Mouse (Mus musculus) cortical plate, adult 2 months (tissue): Measurements from ENCODE around the gene Casz1. TPM values are rescaled to one million over a fixed set of nuclear protein-coding genes. Genes with fewer than 3 reads are reported as not detected.

Source experiments
- H3K27ac ChIP-seq: fragments of 200-500 bp; 2 replicates; pipeline ENCODE4 v1.5.1; 2012; ENCODE audit warnings: low read length, control low read depth, inconsistent platforms; ENCODE audit not compliant: insufficient read depth
- H3K4me1 ChIP-seq: fragments of 200-500 bp; 2 replicates; pipeline ENCODE4 v1.6.1; 2011; ENCODE audit warnings: low read length; ENCODE audit not compliant: control insufficient read depth, insufficient read depth
- H3K4me3 ChIP-seq: fragments of 200-500 bp; 2 replicates; pipeline ENCODE4 v1.5.1; 2011; ENCODE audit warnings: mild to moderate bottlenecking, low read length, control low read depth; ENCODE audit not compliant: insufficient read depth
- CTCF ChIP-seq: fragments of 200-500 bp; IDR thresholded peaks from 2 replicates; pipeline ENCODE4 v1.5.1; 2011; ENCODE audit warnings: mild to moderate bottlenecking, control low read depth, low read length; ENCODE audit not compliant: insufficient read depth; ENCODE audit errors: extremely low read depth
- POLR2A ChIP-seq: fragments of 200-500 bp; IDR thresholded peaks from 2 replicates; pipeline ENCODE4 v1.6.1; 2011; ENCODE audit warnings: mild to moderate bottlenecking, low read length, control low read depth; ENCODE audit not compliant: insufficient read depth; ENCODE audit errors: extremely low read depth
- polyA plus RNA-seq: library from polyadenylated mRNA; depleted of rRNA; stranded (reverse); fragments of >200 nt; gene quantifications from 2 replicates; pipeline ENCODE4 v1.2.3, GENCODE M21; 2012

Casz1 gene
- polyA plus RNA-seq, 1 experiment: 0.69 TPM

DNA sequence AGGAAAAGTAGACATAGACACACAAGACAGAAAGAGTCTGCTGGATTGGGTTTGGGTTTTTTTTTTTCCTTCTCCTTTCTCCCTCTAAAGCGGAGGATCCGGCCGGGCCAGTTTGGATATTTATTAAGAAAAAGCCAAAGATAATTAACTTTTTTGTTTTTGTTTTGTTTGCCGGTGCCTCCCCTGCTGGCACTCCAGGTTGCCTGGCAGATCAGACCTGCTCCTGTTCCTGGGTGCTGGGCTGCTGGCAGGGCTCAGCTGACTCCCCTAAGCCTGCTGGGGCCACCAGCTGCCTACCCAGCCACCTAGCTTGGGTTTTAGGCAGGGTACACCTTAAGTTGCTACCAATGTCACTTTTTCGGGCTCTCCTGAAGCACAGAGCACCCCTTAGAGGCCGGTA lies 91.9 kb downstream of the Casz1 start:
- Histone ChIP-seq H3K4me1 (no peaks in the 10 kb centered on the region), H3K4me3 (no peak overlapping the region), H3K27ac (no peak overlapping the region)
- TF ChIP-seq POLR2A (no peak), CTCF (no peak)

DNA sequence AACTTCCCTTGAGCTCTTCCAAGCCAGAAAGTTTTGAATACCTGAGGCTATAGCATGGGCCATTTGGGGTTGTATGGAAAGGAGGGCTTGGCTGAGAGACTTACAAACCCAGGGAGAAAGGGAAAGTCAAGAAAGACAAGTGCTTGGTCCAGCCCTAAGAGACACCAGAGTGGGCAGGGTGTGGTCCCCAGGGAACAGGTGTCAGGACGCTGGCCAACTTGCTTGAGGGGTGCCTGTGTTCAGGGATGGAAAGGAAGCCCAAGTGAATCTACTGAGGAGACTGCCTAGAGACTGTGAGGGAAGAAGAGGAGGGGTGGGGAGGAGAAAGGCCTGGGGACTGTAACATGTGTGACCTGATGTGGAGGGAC lies 95.7 kb downstream of the Casz1 start:
- H3K27ac ChIP-seq: no peak overlapping the region
- TF ChIP-seq CTCF: no peak
- TF ChIP-seq POLR2A: no peak
- H3K4me3 ChIP-seq: peak overlapping the region; percentile 45; the same call in 1 of the 2 replicates
- H3K4me1 ChIP-seq: no peaks in the 10 kb centered on the region

DNA sequence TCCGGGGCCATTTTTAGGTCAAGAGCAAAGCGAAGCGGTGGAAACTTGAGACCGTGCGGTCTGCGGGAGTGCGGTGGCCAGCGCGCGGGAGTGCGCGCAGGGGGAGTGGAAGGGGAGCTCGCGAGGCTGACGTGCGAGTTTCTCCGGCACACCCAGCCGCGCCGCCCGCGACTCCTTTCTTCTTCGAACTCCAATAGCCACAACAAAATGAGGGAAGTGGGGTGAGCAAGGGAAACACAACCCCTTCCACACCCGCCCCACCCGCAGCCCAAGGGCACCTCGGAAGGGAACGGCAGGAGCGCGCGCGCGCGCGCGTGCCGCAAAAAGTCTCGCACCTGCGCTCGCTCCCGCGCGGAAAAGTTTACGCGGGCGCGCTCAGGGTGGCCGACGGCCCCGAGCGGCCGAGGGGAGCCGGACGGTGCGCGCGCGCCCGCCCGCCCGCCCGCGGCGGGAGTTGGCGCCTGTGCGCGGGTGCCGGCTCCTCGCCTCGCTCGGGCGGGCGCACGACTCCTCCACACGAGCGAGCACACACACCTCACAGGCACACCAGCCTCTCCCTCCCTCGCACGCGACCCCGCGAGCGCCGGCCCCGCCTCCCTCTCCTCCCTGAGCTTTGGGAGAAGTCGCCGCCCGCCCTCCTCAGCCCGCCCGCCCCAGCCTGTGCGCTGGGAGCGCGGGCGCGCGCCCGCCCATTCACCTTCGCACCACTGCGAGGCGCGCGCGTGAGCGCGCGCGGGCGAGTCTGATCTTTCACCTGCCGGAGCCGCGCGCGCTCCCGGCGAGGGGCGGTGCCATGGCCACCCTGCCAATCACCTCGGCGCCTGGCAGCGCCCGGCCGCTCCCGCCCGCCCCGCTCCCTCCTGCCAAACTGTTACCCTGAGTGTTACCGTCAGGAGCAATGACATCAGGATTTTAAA lies 96.3 kb downstream of the Casz1 start:
- Histone ChIP-seq H3K4me3 (peak overlapping the region; percentile 45), H3K27ac (no peak overlapping the region), H3K4me1 (no peaks in the 10 kb centered on the region)
- TF ChIP-seq POLR2A (no peak), CTCF (no peak)

DNA sequence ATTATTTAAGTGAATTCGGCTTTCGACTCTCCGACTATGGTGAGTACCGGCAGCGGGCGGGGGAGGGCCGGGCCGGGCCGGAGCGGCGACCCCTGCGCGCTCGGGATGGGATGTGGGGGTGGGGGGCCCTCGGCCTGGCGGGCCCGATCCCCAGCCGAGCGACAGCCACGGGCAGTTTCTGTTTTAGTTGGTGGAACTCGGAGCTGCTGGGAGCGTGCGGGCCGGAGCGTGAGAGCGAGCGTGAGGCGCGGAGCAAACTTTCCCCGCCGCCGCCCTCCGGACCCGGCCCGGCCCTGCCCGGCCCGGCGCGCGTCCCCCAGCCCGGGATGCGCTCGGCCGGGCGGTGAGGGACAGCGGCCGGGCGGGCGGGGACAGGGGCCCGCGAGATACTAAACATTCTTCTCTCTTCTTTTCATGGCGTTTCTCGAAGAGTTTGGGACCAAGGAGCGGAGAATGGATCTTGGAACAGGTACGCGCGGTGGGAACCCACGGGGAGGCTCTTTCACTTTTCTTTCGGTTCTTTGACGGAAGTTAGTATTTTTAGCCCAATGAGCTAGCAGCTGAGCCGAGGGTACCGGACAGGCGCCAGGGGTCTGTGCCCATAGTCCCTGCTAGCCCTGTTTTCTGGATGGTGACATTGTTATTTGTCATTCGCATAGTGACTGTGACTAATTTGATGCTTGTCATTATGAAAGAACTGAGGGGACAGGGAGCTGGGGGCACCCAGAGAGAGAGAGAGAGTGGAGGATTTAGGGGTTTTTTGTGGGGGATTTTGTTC lies 97.2 kb downstream of the Casz1 start:
- Histone ChIP-seq H3K27ac (no peak overlapping the region), H3K4me3 (peak overlapping the region; percentile 45), H3K4me1 (no peaks in the 10 kb centered on the region)
- TF ChIP-seq POLR2A (no peak), CTCF (no peak)

DNA sequence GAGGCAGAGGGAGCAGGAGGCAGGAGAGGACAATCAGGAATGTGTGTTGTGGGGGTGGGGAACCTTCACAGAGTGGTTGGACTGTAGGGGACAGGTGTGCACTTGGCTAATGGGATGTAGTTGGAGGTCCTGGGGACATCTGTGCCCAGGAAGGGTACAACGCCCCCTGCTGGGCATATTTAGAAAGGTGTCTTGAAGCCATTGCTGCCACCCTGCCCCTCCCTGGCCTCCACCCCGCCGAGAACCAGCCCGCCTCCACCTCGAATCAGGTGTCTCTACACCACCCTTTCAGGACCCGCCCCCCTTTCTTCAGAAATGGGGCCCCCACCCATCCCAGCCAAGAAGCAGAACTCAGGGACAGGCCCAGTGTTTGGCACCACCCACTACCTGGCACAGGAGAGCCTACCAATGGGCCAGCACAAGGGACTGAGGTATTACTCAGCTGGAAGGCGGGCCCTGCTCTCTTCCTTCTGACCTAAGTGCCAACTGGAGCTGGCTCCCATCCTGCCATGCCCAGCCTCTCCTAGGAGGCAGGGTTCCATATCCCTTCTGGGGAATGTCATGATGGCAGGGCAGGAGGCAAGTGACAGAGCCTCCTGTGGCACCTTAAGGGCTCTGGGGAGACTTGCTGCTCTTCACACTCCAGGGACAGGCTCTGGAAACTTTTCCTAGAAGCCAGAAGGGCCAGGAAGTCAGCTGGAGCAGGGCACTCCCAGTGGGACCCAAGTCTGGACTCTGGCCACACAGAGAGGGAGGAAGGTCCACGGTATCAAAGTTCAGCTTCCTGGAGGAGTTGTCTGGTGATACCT lies 98.9 kb downstream of the Casz1 start:
- no peaks in the 10 kb centered on the region for H3K4me1 ChIP-seq
- no peak overlapping the region for H3K4me3 ChIP-seq
- peak; percentile 32; the same call in 1 of the 2 replicates for TF ChIP-seq CTCF
- no peak for TF ChIP-seq POLR2A
- no peak overlapping the region for H3K27ac ChIP-seq

DNA sequence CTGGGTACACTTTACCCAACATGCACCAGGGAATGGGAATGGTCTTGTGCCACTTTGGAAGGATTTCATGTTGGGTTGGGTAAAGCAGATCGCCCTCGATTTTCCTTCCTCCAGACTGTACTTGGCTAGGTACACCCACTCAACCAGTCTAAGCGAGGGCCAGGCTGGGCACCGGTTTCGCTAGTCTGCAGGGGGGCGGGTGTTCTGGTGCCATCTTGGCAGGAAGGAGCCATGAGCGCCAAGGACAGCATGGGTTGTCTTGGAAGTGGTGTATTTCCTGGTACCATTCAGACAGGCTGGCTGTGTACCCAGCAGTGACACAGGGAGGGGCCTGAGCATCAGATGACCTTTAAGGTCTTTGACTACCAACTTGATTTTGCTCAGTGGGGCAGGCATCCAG lies 101.1 kb downstream of the Casz1 start:
- Histone ChIP-seq H3K27ac (no peak overlapping the region), H3K4me1 (no peaks in the 10 kb centered on the region), H3K4me3 (no peak overlapping the region)
- no peak for TF ChIP-seq CTCF
- no peak for TF ChIP-seq POLR2A

DNA sequence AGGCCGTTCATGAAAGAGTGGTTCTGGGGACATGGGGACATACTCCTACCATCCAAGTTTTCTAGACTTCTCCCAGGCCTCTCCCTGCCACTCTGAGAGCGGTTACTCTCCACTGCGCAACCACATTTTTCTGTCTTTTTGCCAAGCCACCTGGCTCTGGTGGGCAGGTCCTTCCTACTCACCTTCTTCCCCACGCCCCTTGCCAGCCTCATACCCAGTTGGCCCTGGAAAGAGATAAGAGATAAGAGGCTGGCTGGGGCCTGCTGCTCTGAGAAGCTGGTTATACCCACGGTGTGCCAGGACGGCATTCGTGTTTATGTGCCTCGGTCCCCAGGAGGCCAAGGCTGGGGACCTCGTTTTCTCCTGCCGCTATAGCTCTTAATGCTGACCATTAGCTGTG lies 102.6 kb downstream of the Casz1 start:
- H3K4me1 ChIP-seq: no peaks in the 10 kb centered on the region
- no peak overlapping the region for H3K4me3 ChIP-seq
- TF ChIP-seq CTCF (no peak), POLR2A (no peak)
- H3K27ac ChIP-seq: no peak overlapping the region

DNA sequence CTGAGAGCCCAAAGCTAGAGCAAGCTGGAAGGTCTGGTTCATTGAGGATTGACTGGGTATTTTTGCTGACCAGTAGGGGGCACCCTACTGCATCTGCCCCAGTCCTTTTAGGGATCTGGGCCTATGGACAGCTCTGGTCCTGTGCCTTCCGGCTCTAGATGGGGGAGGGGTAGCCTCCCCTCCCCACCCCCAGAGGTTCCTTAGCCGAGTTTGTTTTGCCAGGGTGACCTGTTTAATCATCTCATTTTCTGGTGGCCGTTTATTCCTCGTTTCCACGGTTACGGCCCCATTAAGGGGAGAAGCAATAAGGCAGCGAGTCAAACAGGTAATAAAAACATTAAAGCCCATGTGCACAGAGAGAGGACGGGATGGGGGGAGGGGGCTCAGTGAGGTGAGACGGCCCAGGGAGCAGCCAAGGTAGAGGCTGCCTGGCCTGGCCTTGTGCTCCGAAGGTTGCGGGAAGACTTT lies 104.0 kb downstream of the Casz1 start:
- no peak overlapping the region for H3K4me3 ChIP-seq
- no peak overlapping the region for H3K27ac ChIP-seq
- TF ChIP-seq POLR2A (no peak), CTCF (peak; percentile 43)
- no peaks in the 10 kb centered on the region for H3K4me1 ChIP-seq

DNA sequence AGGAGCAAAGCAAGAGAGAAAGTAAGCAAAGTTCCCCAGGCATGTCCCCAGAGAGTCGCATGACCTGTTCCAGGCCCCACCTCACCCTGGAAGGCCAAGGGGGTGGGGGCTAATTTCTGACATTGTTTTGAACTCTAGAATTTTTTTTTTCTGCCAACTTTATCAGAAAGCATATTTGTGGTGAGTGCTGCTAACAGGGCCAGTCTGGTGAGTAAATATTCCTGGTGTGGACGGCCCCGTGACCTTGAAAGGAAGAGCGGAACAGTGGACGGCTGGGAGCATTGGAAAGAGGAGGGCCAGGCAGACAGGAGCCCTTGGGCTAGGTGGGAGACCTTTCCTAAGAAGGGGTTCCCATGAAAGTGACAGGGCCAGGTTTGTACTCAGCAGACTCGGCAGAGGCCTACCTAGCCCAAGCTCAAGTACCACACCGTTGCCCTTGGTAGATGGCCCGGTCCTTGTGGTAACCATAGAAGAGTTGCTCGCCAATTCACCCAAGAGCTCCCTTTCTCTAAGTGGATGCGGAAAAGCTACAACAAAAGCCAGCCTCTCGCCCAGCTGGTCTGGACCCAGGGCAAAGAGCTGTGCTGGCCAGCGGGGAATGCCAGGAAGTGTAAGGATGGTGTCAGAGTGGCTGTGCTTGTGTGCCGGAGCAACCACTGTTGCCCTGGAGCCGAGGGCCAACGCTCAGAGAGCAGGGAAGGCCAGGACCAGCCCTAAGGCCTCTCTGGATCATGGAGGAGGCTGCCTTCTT lies 104.7 kb downstream of the Casz1 start:
- no peak for TF ChIP-seq CTCF
- no peak for TF ChIP-seq POLR2A
- no peak overlapping the region for H3K4me3 ChIP-seq
- no peaks in the 10 kb centered on the region for H3K4me1 ChIP-seq
- no peak overlapping the region for H3K27ac ChIP-seq
